Mouse (Mus musculus) left cerebral cortex, postnatal 10 days (tissue): ENCODE measurements around the gene Gpi1. TPM values are rescaled to one million over a fixed set of nuclear protein-coding genes. Genes with fewer than 3 reads are reported as not detected.
"Not testable (repeated sequence)": the region's sequence is repeated elsewhere in the genome, so short reads cannot be mapped to it uniquely, and the experiment has no call there.

Experiments used
- DNase-seq, 2 experiments: peaks; one replicate each; pipeline ENCODE4 v3.0.0; 2021 to 2022; ENCODE audit warnings: low spot score in 2 of 2, mixed read lengths in 1 of 2; ENCODE audit errors: extremely low spot score in 1 of 2
- intact Hi-C: fragments of 180-260 bp; cut with DNase I; formaldehyde crosslinking; loops from one replicate; pipeline ENCODE4 v1.15.1; 2025
- total RNA-seq, 2 experiments: library from RNA; stranded (reverse); gene quantifications; 2 replicates each; pipeline ENCODE4 v1.2.3; 2021

Gpi1 gene
- total RNA-seq, 2 experiments from 2014 or later: 577 to 619 TPM

DNA sequence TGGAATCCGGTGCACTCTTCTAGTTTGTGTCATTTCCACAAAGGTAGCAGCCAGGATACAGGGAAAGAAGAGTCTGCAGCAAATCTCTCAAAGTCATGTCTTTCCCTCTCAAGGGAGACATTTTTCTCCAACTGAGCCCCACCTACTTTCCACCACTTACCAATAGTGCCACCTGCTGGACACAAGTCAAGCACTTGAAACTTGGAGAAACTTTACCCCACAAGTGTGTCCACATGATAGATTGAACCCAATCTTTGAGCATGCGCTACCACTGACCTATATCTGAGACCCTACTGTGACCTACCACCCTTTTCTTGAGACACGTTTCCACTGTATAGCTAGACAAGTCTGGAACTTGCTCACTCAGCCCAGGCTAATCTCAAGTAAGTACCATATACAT, 31.8 kb downstream of the Gpi1 start:
- intact Hi-C loops: no loop called here
- DNase-seq: peak in 1 of 2 experiments; percentile 35

DNA sequence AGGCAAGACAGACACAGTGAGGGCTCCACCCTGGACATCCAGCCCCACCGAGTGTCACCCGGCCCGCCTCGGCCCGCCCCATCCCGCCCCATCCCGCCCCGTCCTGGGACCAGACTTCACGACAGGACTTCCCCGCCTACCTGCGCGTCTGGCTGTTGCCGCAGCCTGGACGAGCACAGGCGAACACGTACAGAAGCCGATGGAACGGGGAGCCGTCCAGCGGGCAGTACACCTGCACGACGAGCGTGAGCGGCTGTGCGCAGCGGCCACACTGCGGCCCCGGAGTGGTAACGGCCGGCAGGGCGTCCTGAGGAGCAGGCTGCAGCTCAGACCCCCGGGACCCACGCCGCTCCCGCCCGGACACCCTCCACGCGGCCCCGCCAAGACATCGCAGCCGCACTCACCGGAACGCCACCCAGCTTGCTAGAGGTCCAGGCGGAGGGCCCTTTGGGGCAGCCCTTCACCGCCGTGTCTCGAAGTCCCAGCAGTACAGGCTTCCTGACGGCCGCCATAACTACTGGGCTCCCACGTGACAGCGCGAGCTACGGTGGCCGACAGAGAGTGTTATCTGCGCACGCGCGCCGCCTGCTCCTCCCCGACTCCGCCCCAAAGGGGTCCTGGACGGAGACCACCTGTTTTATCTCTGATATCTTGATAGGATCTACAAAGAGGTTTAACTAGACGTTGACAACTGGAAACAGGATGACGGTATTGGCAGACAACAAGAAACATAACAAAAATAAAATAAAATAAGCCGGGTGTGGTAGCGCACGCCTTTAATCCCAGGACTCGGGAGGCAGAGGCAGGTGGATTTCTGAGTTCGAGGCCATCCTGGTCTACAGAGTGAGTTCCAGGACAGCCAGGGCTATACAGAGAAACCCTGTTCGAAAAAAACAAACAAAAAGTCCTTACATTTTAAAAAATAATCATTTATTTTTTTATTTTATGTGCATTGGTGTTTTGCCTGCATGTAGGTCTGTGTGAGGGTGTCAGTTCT, 33.7 kb downstream of the Gpi1 start, which contains the start of gene Pdcd2l:
Gene Pdcd2l, minus strand, starts transcription at position 530 of the 997 bp plus-strand sequence.
- DNase-seq: peak; percentile 90 to 96
- intact Hi-C loops: no loop called here

- DNase-seq: no peak
- intact Hi-C loops: no loop called here
These were observed 34.5 kb downstream of the Gpi1 start for GRCm38 (mm10) chr7:34195632-34196031.

- intact Hi-C loops: no loop called here
- DNase-seq: no peak
These were observed 37.3 kb downstream of the Gpi1 start for GRCm38 (mm10) chr7:34192825-34193224.

GRCm38 (mm10) chr7:34189376-34189989, 40.7 kb downstream of the Gpi1 start:
- intact Hi-C loops: no loop called here

DNA sequence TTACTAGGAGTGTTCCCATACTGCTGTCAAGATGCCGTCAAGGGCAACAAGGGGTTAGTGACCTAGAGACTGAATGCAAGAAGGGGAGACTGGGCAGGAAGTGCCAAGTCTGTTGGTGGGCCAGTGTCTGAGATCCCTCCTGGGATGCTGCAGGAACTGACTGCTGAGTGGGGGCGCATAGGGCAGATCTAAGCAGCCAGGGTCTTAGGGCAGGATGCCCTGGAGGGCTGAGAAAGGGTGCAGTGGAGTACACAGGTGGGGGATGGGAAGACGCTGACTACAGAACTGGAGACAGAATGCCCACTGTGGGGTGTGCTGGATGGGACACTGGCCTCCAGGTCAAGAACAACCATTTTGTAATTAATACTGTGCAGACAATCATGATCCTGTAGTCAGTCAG, 46.3 kb downstream of the Gpi1 start:
- intact Hi-C loops: no loop called here
- DNase-seq: no peak

More at GRCm38 (mm10) chr7:34189376-34189989, 40.7 kb downstream of the Gpi1 start:
- DNase-seq: no peak

DNA sequence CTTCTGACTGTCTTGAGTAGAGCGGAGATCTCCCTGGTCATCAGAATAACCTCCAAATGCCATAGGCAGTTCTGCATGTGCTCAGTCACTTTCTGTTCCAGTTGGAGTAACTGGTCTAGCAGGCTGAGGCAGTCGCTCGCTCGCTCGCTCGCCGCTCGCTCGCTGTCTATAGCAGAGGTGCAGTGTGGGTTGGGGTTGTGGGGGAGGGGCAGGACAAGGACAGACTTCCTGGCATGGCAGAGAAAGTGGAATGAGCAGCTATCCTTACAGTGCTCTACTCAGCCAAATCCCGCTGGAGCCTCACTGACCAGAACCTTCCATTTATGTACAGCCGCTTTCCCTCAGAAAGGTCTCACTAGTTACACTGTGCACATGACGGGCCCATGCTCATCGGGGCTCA, 46.8 kb downstream of the Gpi1 start:
- no peak for DNase-seq
- intact Hi-C loops: no loop called here

DNA sequence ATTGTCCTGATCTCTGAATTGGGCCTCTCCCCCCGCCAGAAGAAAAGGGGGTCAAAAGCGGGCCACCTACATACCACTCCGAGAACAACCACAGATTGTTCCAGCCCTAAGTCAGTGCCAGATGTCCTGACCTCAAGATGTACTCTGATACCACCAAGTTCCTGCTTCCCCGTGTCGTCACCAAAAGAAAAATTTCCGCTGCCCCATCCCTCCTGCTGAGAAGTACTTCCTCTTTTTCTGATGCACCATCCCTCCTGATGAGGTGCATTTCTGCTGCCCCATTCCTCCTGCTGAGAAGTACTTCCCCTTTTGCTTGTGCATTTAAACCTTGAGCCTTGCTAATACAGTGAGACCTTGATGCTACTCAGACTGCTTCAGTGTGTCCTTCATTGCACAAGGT, 53.9 kb downstream of the Gpi1 start:
- intact Hi-C loops: not testable (repeated sequence)

GRCm38 (mm10) chr7:34172251-34172650, 57.9 kb downstream of the Gpi1 start:
- DNase-seq: no peak
- intact Hi-C loops: no loop called here

More for the DNA sequence above, 53.9 kb downstream of the Gpi1 start:
- not testable (repeated sequence) for DNase-seq

GRCm38 (mm10) chr7:34169454-34169853, 60.7 kb downstream of the Gpi1 start, which contains the start of gene Uba2:
TSS of gene Uba2 (minus strand) at chr7:34169599.
- DNase-seq: no peak

GRCm38 (mm10) chr7:34168470-34169251, 61.5 kb downstream of the Gpi1 start:
- DNase-seq: peak; percentile 90 to 95
- intact Hi-C loops: no loop called here

More at GRCm38 (mm10) chr7:34169454-34169853, 60.7 kb downstream of the Gpi1 start, which contains the start of gene Uba2:
- intact Hi-C loops: no loop called here

- peak in 1 of 2 experiments; percentile 11 for DNase-seq
- intact Hi-C loops: no loop called here
These were observed 62.2 kb downstream of the Gpi1 start for GRCm38 (mm10) chr7:34167766-34168469.

DNA sequence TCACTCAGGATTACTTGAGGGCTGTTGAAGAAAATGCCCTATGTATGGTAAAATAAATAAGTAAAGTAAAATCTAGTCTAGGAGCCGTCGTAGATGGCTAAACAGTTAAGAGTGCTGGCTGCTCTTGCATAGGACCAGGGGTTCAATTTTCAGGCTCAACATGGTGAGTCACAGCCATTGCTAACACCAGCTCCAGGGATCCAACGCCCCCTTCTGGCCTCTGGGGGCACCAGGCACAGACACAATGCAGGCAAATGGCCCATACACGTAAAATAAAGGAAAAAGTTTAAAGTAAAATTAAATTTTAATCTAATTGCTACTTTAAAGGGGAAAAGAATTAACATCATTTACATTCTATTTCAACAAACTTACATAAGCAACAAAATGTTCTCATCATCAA, 63.3 kb downstream of the Gpi1 start:
- DNase-seq: peak in 1 of 2 experiments; percentile 41
- intact Hi-C loops: no loop called here

DNA sequence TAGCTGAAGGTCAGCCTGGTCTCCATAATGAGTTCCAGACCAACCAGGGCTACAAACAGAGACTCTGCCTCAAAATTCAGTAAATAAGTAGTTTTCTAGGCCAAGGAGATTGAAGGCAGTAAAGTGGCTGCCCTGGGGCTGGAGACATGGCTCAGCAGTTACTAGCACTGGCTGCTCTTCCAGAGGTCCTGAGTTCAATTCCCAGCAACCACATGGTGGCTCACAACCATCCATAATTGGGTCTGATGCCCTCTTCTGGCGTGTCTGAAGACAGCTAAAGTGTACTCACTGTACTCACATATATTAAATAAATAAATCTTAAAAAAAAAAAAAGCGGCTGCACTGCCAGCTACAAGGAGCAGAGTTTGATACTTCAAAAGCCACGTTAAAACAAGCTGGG, 64.1 kb downstream of the Gpi1 start:
- DNase-seq: no peak
- intact Hi-C loops: no loop called here

DNA sequence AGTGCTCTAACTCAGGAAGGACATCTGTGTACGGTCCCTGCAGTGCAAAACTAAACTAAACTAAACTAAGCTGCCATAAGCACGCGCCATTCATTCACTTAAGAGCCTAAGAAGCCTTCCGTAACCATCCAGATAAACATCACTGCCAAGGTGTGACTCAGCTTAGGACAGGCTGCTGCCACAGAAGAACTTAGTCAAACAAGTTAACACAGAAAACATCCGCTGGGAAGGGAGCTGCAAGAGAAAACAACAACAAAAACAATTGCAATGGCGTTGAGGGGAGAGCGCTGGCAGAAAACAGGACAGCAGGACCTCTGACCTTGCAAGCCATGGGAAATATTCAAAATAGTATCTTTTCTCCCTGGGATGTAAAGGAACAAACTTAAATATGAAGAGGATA, 65.5 kb downstream of the Gpi1 start:
- no peak for DNase-seq
- intact Hi-C loops: no loop called here

- DNase-seq: no peak
- intact Hi-C loops: no loop called here
These were observed 71.0 kb downstream of the Gpi1 start for GRCm38 (mm10) chr7:34159167-34159566.

DNA sequence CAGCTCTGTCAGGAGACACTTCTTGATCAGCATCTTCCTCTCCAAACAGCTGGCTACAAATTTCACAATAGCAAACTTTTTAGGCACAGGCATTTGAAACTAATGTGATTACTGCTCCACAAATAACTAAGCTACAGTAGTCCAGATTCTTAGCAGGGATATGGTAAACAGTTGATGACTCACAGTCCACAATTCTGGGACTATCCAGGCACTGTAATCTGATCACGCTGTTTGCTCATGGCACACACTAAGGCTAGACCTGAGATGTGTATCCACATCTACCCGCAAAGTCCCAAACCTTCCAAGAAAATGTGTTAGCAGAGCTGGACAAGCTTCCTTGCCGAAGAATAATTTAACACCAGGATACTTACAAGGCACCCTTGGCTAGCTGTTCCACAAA, 72.1 kb downstream of the Gpi1 start:
- intact Hi-C loops: no loop called here
- no peak for DNase-seq
